Mouse (Mus musculus) kidney, adult 18-20 months (tissue): Measurements from ENCODE around the gene Il6ra.

Experiments used
- DNase-seq: peaks from one replicate; pipeline ENCODE4 v3.0.0; 2021

Il6ra gene

GRCm38 (mm10) chr3:89909703-89910542, 3.1 kb downstream of the Il6ra start:
- DNase-seq, result peak; percentile 10

DNA sequence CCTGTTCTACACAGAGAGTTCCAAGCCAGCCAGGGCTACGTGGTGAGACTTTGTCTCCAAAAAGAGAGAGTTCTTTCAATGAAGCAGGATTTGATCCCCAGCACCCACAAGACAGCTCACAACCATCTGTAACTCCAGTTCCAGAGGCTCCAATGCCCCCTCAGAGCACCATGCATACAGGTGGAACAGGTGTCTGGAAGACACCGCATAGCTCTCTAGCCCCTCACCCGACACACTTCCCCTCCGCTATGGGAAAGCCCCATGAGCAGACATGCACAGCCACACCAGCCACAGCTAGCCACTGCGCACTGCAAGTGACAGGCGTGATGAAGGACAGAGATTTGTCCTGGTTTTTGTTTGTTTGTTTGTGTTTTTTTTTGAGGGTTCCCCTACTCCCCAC, 4.2 kb downstream of the Il6ra start:
- DNase-seq, result no peak

DNA sequence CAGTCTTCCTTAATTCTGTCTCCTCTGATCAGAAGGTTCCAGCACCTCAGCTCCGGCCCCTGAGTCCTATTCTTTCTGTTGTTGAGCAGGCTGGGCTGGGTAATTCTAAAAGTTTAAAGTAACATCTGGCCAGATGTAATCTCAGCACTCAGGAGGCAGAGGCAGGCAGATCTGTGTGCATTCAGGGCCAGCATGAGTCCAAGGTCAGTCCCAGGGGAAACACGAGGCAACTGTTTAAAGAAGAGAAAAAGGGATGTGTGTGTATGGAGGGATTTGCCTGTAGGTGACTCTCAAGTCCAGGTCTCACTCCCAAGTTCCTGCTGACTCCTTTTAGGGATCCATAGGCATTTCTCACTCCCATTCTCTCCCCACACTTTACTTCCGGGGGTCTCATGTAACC, 5.2 kb downstream of the Il6ra start:
- no peak for DNase-seq

GRCm38 (mm10) chr3:89899511-89899908, 13.5 kb downstream of the Il6ra start:
- no peak for DNase-seq

DNA sequence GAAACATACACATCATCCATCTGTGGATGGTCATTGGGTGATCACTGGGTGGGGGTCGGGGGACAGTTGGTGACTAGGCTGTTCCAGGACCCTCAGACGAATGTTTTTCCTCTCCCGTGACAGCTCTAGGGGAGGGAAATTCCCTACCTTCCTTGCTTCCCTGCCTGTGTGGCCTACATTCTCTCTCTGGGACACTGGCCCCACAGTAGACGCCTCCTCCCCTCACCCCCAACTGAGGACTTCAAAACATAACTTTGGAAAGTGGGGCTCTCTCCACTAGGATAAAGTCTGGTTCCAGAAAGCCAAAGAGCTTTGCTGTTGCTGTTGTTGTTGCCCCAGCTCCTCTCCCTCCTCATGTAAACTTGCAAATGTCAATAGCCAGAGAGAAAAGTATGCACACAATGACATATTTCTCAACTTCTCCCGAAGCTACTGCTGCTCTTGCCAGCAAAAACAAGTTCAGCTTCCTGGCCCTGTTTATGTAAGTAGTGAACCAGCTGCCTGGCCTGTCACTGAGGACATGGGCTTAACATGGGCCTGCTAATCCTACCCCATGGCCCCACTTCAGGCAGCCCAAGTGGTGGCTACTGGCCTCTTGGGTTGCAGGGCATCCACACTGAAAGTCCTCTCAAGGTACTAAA, 14.0 kb downstream of the Il6ra start:
- DNase-seq, result peak; percentile 18

DNA sequence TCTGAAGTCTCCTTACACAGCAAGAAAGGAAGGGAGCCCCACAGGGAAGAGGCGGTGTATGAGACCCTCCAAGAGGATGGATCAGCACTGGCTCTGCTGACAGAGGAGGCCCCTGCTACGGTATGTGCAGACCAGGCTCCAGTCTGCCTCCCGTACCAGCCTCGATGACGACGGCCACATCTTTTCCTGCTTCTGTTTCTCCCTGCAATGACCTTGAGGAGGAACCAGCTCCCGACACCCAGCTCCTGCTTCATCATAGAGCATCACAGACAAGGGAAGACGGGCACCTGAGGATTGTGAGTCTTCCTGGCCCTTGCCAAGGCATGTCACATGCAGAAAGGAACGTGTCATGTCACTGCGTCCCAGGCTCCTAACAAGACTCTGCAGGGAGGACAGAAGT, 15.0 kb downstream of the Il6ra start:
- no peak for DNase-seq

DNA sequence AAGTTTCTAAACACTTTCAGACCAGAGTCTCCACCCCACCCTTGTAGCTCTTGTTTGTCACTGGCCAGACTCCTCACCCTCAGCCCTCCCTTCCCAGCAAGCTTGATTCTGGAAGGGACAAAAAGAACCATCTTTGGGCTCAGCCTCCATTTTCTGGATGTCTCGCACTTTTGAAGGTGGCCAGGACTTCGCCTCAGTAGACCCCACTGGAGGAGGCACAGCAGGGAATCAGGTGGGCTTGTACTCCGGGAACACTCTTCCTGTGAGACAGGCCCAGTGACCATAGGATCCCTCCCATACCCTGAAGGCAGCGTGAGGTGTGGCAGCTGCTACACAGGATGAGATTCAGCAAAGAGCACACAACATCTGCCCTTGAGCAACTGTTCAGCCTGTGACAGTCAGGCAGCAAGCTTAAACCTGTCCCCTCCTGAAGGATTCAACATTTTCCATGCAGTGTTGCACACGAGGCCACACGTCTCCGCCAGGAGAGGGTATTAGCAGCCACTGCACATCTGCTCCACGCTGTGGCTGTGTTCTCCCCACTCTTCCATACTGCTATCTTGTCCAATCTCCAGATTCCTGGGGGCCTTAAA, 15.7 kb downstream of the Il6ra start:
- DNase-seq, result no peak

GRCm38 (mm10) chr3:89896571-89896970, 16.4 kb downstream of the Il6ra start:
- no peak for DNase-seq

GRCm38 (mm10) chr3:89892517-89893106, 20.4 kb downstream of the Il6ra start:
- DNase-seq, result no peak

- no peak for DNase-seq
These were observed 21.3 kb downstream of the Il6ra start for GRCm38 (mm10) chr3:89891696-89892095.

DNA sequence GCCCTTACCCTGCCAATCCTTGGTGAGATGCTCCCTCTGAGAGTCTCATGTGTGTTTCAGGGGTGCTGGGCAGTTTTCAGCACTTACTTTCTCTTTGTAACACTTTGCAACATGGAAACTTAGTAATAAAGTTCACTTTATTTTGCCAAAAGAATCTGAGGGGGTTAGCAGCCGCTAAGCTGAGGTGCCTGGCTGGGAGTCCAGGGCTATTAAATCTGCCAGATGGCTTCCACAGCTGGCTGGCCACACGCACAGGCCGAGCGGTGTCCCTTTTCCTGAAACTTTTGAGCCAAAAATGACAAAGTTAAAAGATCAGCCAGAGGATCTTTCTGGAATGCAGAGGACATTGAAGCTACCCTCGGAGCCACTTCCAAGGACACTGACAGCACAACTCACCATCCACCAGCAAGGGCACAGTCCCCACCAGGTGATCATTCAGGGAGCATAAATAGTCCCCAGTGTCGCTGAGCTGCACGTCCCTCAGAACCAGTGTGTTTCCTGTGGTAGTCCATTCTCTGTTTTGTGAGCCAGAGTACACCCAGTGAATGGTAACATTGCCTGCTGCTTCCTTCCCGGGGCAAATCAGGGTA, 23.1 kb downstream of the Il6ra start:
- no peak for DNase-seq

GRCm38 (mm10) chr3:89887582-89888230, 25.3 kb downstream of the Il6ra start:
- DNase-seq, result no peak

- no peak for DNase-seq
These were observed 27.2 kb downstream of the Il6ra start for GRCm38 (mm10) chr3:89885766-89886165.

DNA sequence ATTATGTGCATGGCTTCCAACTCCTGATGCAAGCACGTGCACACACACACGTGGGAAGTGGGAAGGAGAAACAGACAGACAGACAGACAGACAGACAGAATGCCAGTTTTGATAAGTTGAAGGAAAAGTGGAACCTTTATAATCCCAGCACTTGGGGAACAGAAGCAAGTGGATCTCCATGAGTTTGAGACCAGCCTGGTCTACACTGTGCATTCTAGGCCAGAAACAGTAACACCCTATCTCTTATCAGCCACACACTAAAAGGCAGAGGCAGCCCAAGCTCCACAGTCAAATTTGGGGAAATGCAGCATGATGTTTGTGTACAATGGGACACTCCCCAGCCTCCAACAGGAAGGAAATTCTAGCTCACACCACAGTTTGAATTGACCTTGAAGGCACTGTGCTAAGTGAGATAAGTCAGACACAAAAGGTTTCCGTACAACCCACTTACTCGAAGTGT, 29.4 kb downstream of the Il6ra start:
- DNase-seq, result no peak

DNA sequence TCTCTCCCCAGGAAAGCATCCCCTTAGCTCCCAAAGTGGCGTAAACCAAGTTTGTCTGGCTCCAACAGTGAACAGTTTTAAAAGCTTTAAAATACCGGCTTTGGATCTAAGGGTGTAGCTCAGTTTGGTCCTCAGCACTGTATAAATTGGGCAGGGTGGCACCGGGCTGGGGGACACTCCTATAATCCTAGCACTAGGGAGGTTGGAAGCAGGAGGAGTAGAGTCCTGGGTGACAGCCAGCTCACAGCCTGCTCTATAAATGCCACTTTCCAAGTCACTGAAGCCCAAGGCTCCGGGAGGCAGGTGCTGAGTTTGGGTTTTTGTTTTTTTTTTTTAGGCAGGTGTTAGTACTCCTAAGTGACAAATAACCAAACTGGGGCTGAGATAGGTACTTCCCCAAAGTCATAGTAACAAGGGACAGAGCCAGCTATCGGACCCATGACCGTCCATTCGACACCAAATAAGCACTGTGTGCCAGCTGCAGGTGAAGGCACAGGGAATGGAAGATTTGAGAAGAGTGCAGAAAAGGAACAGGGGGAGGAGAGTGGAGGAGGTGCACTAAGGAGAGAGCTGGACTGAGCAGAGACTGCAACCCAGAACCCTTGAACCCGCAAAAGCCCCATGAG, 30.3 kb downstream of the Il6ra start:
- no peak for DNase-seq

DNA sequence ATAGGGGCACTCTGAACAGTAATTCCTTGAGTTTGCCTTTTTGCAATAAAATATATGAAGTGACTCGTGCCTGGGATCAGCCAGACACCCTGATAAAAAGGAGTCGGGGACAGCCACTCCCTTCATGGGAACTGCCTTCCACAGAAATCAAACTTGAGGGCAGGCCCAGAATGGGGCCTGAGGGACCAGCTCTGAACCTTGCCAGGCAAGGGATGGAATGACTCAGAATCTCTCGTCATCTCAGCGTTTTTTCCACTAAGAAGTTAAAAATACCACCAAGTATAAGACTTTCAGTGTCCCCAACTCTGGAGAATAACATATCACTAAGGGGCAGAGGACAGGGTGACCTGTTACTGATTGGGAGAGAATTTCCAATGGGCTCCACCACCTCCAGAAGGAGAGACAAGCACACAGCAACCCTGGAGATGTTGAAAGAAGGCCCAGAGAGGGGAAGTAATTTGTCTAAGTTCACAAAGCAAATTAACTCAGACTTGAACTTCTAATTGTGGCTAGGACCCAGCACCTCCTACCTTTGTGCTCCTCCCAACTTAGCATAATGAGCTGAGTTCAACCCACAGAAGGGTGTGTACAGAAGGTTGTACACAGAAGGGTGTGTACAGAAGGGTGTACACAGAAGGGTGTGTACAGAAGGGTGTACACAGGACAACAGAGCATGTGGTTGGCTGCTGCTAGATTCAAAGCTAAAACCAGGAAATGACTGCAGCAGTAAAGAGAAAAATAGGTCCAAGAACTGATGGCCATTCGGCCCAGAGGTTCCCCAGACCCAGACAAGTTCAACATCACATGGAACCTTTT, 32.8 kb downstream of the Il6ra start:
- no peak for DNase-seq

- no peak for DNase-seq
These were observed 33.7 kb downstream of the Il6ra start for GRCm38 (mm10) chr3:89879326-89879725.

DNA sequence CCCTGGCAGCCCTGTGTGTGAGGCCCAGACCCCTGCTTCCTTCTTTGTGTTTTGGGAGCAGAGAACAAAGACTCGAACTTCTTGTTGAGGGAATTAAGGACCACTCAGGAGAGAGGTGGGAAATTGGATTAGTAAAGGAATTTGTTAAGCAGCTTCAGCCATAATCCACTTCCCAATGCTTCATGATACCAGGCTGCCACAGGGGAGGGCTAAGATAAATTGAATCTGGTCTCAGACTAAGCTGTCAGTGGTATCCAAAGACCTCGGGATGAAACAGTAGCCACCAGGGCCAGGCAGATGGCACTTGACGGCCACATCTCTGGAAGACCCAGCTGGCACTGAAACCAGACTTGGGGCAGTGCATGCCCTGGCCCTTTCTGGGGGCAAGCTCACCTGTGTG, 34.5 kb downstream of the Il6ra start:
- no peak for DNase-seq

DNA sequence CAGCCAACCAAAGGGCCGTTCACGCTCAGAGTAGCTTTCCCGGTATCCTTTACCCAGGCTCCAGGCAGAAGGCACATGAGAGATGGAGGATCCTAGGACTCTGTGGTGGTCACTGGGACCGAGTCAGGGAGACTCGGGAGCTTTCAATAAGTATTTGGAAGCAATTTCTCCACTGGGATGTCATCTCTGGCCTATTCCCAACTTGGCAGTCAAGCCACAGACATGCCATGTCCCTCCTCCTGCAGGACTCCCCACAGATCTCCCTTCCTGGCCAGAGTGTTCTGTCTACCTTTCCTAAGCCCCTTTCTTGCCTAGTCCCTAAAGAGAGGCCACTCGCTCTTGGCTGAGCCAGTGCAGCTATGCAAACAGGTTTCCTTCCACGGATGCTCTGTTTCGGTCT, 35.9 kb downstream of the Il6ra start:
- DNase-seq, result no peak

DNA sequence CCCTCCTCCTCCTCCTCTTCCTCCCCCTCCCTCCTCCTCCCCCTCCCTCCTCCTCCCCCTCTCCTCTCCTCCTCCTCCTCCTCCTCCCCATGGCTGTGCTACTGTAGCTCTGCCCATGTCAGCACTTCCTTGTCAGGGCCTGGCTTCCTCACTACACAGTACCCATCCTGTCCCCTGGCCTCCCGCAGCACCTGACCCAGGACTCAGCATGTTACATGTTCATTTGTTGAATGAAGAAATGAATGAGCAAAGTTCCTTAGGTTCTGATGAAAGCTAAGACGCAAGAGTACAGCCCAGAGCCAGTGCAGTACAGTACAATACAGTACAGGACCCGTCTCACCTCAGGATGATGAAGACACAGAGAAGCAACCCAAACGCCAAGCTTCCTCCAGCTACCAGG, 36.5 kb downstream of the Il6ra start:
- DNase-seq, result no peak

DNA sequence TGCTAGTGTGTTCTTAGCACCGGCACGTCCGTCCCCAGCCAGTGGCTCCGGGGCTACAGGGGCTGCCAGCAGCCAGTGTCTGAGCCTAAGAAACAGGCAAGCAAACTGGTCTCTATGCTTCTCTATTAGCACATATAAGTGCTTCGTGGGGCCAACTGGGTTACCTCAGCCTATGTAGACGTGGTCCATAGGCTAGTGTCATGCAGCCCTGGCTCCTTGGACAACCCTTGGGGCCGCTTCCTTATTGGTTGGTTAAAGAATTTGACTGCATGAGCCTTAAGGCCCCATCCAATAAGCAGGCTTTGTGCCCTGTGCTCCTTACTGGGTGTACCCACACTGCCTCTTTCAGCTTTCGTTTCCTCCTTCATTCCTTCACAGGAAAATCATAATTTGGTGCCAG, 37.2 kb downstream of the Il6ra start:
- DNase-seq, result no peak
